Mouse (Mus musculus): ENCODE results near the gene Irgm1. TPM values are rescaled to one million over a fixed set of nuclear protein-coding genes. Genes with fewer than 3 reads are reported as not detected.

The Irgm1 gene
- 10 to 100 TPM; 35.3 to 54.8 TPM for total RNA-seq (2023)

GRCm38 (mm10) chr11:48871201-48871772 is at the start of gene Irgm1:
Gene Irgm1 (minus strand): TSS chr11:48871683.

GRCm38 (mm10) chr11:48902021-48902420 is 30.5 kb upstream of the Irgm1 start, which contains the start of gene Gm5431:
Gene Gm5431 (minus strand): TSS chr11:48902214.

DNA sequence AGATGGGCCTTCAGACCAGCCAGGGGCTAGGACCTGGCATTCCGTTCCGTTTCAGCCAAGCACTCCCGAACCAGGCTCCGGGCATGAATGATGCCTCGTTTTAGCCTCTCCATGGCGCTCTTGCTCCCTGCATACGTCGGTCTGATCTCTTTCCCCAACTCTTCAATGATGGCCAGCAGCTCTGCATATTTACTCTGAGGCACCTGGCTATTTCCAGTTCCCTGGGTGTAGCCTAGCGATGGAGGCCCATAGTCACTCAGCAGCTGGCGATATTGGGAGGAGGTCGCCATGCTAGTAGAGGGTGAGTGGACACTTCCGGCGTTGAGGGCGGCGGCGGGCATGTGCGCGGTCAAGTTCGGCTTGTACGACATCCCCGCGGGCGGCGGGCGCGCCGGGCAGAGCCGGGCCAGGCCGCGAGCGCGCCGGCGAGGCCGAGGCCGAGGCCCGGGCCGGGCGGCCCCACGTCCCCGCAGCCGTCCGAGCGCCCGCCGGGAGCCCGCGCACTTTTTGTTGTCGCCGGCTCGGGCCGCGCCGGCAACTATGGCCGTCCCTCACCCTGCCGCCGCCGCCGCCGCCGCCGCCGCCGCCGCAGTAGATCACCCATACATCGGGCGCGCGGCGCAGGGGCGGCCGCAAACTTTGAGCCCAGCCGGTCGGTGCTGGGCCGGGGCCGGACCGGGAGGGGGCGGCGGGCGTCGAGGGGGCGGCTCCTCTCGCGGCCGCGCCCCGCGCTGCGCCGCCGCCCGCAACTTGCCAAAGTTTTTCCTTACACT is 45.3 kb downstream of the Irgm1 start, which contains the start of the genes Trim7 and Gm12184:
TSS of gene Trim7 (plus strand) at position 162 of the 773 bp plus-strand sequence.
TSS of gene Gm12184 (minus strand) at position 677 of the 773 bp plus-strand sequence.

GRCm38 (mm10) chr11:48816800-48817665 is 54.5 kb downstream of the Irgm1 start, which contains the start of gene Trim41:
Gene Trim41 (minus strand): TSS chr11:48817353.

Other genes with a start within 250 kb of the Irgm1 start
- 1,000 to 10,000 TPM; 1,438 to 1,488 TPM for gene Rack1, start 71.4 kb downstream of the Irgm1 start, total RNA-seq (2023)
- 10 to 100 TPM; 61.3 TPM for gene Trim41, start 54.3 kb downstream of the Irgm1 start, total RNA-seq (2023)
- gene Trim7, start 45.5 kb downstream of the Irgm1 start, total RNA-seq (2023): 100 to 1,000 TPM; 172 to 185 TPM
- gene Gm12184, start 45.0 kb downstream of the Irgm1 start, total RNA-seq (2023): under 1 TPM; 0.52 to 0.59 TPM
- 10 to 100 TPM in 1 of 2 experiments, 1 to 10 TPM in 1; 7.4 to 14.1 TPM for gene Gm5431, start 30.5 kb upstream of the Irgm1 start, total RNA-seq (2023)
- gene Psme2b, start 74.5 kb upstream of the Irgm1 start, total RNA-seq (2023): 10 to 100 TPM; 59.4 to 62.0 TPM
- gene Olfr56, start 107.2 kb upstream of the Irgm1 start, total RNA-seq (2023): under 1 TPM; 0.68 to 0.70 TPM
- gene 9930111J21Rik1, start 107.7 kb upstream of the Irgm1 start, total RNA-seq (2023): 100 to 1,000 TPM; 102 to 112 TPM
- 1 to 10 TPM; 1.9 to 2.8 TPM for gene Gm12185, start 120.5 kb upstream of the Irgm1 start, total RNA-seq (2023)
- 1 to 10 TPM; 2.2 to 4.3 TPM for gene Tgtp1, start 122.5 kb upstream of the Irgm1 start, total RNA-seq (2023)
- 100 to 1,000 TPM; 132 to 158 TPM for gene 9930111J21Rik2, start 179.6 kb upstream of the Irgm1 start, total RNA-seq (2023)
- gene Tgtp2, start 192.5 kb upstream of the Irgm1 start, total RNA-seq (2023): 1 to 10 TPM; 3.6 to 5.1 TPM
- gene Ifi47, start 204.9 kb upstream of the Irgm1 start, total RNA-seq (2023): 10 to 100 TPM; 37.3 to 48.6 TPM
- not detected for gene Olfr1396, start 243.2 kb upstream of the Irgm1 start, total RNA-seq (2023)